Mouse (Mus musculus): ENCODE results near the gene Pdx1. TPM values are rescaled to one million over a fixed set of nuclear protein-coding genes. Genes with fewer than 3 reads are reported as not detected.

The Pdx1 gene
- total and polyA plus RNA-seq, 3 experiments = not detected

DNA sequence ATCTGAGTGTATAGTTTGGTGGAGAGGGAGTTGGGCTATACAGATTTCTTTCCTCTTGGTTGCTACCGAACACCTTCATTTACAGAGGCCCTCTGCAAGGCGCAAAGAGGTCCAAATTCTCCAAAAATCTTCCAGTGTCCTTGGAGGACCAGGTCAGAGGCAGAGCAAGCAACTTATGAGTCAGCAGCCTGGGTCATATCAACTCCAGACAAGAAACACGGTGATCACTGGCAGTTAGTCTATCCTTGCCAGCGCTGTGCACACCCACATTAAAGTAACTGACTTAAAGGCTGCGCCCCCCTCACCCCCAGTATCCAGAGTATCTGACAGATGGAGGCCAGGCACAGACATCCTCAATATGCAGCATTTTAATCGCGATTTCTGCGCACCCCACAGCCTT, 1.0 kb upstream of the Pdx1 start:
- no peaks in the 10 kb centered on the region for H3K9me3 ChIP-seq (replicated peaks; ENCODE audit: low read length)
- no peak for DNase-seq (ENCODE audit: extremely low read depth)
- peaks cover 32% of the 10 kb centered on the region for H3K27me3 ChIP-seq (replicated peaks)
- TF ChIP-seq ETS1 (conservative IDR thresholded peaks at IDR 0.05; ENCODE audit: low read depth, low read length) (no peak), POLR2AphosphoS2 (IDR thresholded peaks at IDR 0.05; ENCODE audit: low read depth, low read length) (no peak), SIN3A (IDR thresholded peaks at IDR 0.05; ENCODE audit: low read length) (no peak), UBTF (IDR thresholded peaks at IDR 0.05; ENCODE audit: low read depth, low read length) (no peak), TCF12 (IDR thresholded peaks at IDR 0.05; ENCODE audit: low read depth, low read length) (no peak), PAX5 (IDR thresholded peaks at IDR 0.05; ENCODE audit: low read length) (no peak), ELF1 (IDR thresholded peaks at IDR 0.05; ENCODE audit: low read depth, low read length) (no peak), KAT2A (IDR thresholded peaks at IDR 0.05; ENCODE audit: insufficient replicate concordance, low read length) (no peak), ZNF384 (IDR thresholded peaks at IDR 0.05; ENCODE audit: low read depth, low read length) (no peak), POLR2A (IDR thresholded peaks at IDR 0.05; ENCODE audit: low read depth, low read length) (no peak), HCFC1 (IDR thresholded peaks at IDR 0.05; ENCODE audit: low read depth, low read length) (no peak), MEF2A (IDR thresholded peaks at IDR 0.05; ENCODE audit: borderline replicate concordance, low read depth, low read length) (no peak), NRF1 (IDR thresholded peaks at IDR 0.05; ENCODE audit: low read depth, low read length) (no peak), CHD2 (IDR thresholded peaks at IDR 0.05; ENCODE audit: low read length) (no peak), EP300 (IDR thresholded peaks at IDR 0.05; ENCODE audit: low read length) (no peak), USF1 (IDR thresholded peaks at IDR 0.05; ENCODE audit: low read depth, low read length) (no peak), ZKSCAN1 (IDR thresholded peaks at IDR 0.05; ENCODE audit: borderline replicate concordance, low read depth, low read length) (no peak), MAZ (IDR thresholded peaks at IDR 0.05; ENCODE audit: low read depth, low read length) (no peak), MAX (IDR thresholded peaks at IDR 0.05; ENCODE audit: low read length) (no peak)
- H3K36me3 ChIP-seq (replicated peaks in 1 of 2; ENCODE audit: control insufficient read depth in 1 of 2, insufficient read depth in 1 of 2, low read length in 1 of 2) = no peaks in the 10 kb centered on the region
- H3K4me2 ChIP-seq (ENCODE audit: insufficient read depth, low read depth, poor library complexity, severe bottlenecking) = no peak overlapping the region
- H3K9ac ChIP-seq (ENCODE audit: insufficient read depth, low read depth) = no peak overlapping the region
- dilution Hi-C loops (cut with MboI; ENCODE audit: extremely low pct_ligation_motif_present, extremely low pct_unique_long_range_greater_than_20kb, low sequenced_read_pairs) = no loop called here
- H3K4me3 ChIP-seq (replicated peaks in 1 of 3; ENCODE audit: low read depth in 2 of 3, low read length in 2 of 3, poor library complexity in 1 of 3) = no peak overlapping the region
- H3K4me1 ChIP-seq (ENCODE audit: control insufficient read depth in 1 of 2, insufficient read depth in 2 of 2) = no peaks in the 10 kb centered on the region
- in situ Hi-C loops (cut with MboI; ENCODE audit: low pct_ligation_motif_present, low pct_unique_long_range_greater_than_20kb, low sequenced_read_pairs) = no loop called here
- no peak overlapping the region for H3K27ac ChIP-seq (ENCODE audit: insufficient read depth, low read depth)
- H3K79me2 ChIP-seq (replicated peaks; ENCODE audit: control insufficient read depth, extremely low read depth, insufficient read depth, poor library complexity, severe bottlenecking) = no peaks in the 10 kb centered on the region

DNA sequence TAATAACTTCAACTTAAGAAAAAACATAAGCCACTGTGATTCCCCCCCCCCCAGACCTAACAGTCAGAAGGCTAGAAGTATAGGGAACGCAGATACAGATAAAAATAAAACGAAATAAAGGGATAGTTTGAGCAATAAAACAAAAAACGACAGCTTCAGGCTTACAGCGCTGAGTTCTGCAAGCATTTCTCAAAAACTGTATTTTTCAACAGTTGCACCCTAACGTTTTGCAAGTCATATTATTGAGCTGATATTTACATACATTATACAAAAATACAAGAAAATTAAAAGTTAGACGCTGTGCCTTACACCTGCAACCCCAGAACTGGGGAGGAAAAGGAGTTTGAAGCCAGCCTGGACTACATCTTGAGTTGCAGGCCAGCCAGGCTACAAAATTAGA, 388 bp upstream of the Pdx1 start:
- H3K4me1 ChIP-seq (ENCODE audit: control insufficient read depth in 1 of 2, insufficient read depth in 2 of 2) = no peaks in the 10 kb centered on the region
- peaks cover 38% of the 10 kb centered on the region for H3K27me3 ChIP-seq (replicated peaks)
- dilution Hi-C loops (cut with MboI; ENCODE audit: extremely low pct_ligation_motif_present, extremely low pct_unique_long_range_greater_than_20kb, low sequenced_read_pairs) = no loop called here
- no peak overlapping the region for H3K9ac ChIP-seq (ENCODE audit: insufficient read depth, low read depth)
- no peak overlapping the region for H3K27ac ChIP-seq (ENCODE audit: insufficient read depth, low read depth)
- H3K4me3 ChIP-seq (replicated peaks in 1 of 3; ENCODE audit: low read depth in 2 of 3, low read length in 2 of 3, poor library complexity in 1 of 3) = no peak overlapping the region
- H3K79me2 ChIP-seq (replicated peaks; ENCODE audit: control insufficient read depth, extremely low read depth, insufficient read depth, poor library complexity, severe bottlenecking) = no peaks in the 10 kb centered on the region
- TF ChIP-seq CHD1 (IDR thresholded peaks at IDR 0.05; ENCODE audit: low read depth, low read length) (no peak), POLR2AphosphoS2 (IDR thresholded peaks at IDR 0.05; ENCODE audit: low read depth, low read length) (no peak), NELFE (IDR thresholded peaks at IDR 0.05; ENCODE audit: low read depth, low read length) (no peak), RAD21 (IDR thresholded peaks at IDR 0.05; ENCODE audit: low read depth, low read length) (no peak), USF1 (IDR thresholded peaks at IDR 0.05; ENCODE audit: low read depth, low read length) (no peak), MAZ (IDR thresholded peaks at IDR 0.05; ENCODE audit: low read depth, low read length) (no peak)
- no peaks in the 10 kb centered on the region for H3K9me3 ChIP-seq (replicated peaks; ENCODE audit: low read length)
- H3K36me3 ChIP-seq (replicated peaks in 1 of 2; ENCODE audit: control insufficient read depth in 1 of 2, insufficient read depth in 1 of 2, low read length in 1 of 2) = no peaks in the 10 kb centered on the region
- DNase-seq (ENCODE audit: extremely low read depth) = no peak
- in situ Hi-C loops (cut with MboI; ENCODE audit: low pct_ligation_motif_present, low pct_unique_long_range_greater_than_20kb, low sequenced_read_pairs) = no loop called here
- no peak overlapping the region for H3K4me2 ChIP-seq (ENCODE audit: insufficient read depth, low read depth, poor library complexity, severe bottlenecking)
